In the genomic region with DNA sequence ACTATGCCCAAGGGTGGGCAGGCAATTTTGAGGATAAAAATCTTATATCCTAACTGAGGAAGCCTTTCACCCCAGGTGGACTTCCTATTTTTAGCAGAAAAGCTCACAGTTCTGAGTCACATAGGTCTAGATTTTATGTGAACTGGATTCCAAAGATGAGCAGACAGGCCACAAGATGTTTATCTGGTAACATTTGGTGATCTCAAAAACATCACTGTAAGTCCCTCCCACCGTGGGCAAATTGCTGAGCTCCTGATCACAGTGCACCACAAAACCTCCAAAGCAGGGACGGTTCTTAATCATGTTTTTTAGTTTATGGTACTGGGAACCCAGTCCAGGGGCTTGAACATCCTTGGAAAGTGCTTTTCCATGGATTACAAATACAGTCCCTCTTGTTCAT, we compare ENCODE assay signal across 32 mouse cellular contexts. TPM values are rescaled to one million over a fixed set of nuclear protein-coding genes. Genes with fewer than 3 reads are reported as not detected.
A peak's percentile ranks its signal among the peaks of the same experiment; 100 is the strongest.
DNase-seq lines count a peak whose midpoint lies in the region; ATAC-seq and TF ChIP-seq lines count a peak whose summit lies in the region.
"Had no signal": no experiment of that assay in that cellular context is flagged by ENCODE, and none has a peak within 500 bp of the region (broad histone marks: within the 10 kb centered on the region; RNA-seq: fewer than 3 reads in every experiment).

No protein-coding gene starts in this region.

- H3K4me3 ChIP-seq in liver, embryonic 14.5 days (ENCODE audit: insufficient read depth in 1 of 2, low read depth in 2 of 2, low read length in 2 of 2), result peak overlapping the region in 1 of 2 experiments; percentile 47; a peak in 2 of 4 replicates
- no peak overlapping the region for H3K4me3 ChIP-seq in forebrain, embryonic 16.5 days (replicated peaks; ENCODE audit: low read length)
- no peak overlapping the region for H3K4me3 ChIP-seq in forebrain, embryonic 12.5 days (replicated peaks)
- H3K4me3 ChIP-seq: embryonic facial prominence, embryonic 10.5 days; embryonic facial prominence, embryonic 15.5 days; forebrain, embryonic 15.5 days; heart, embryonic 13.5 days; midbrain, embryonic 12.5 days; neural tube, embryonic 13.5 days; stomach, embryonic 15.5 days had no signal

- peak overlapping the region; percentile 96 for H3K27ac ChIP-seq in liver, embryonic 14.5 days
- no peak overlapping the region for H3K27ac ChIP-seq in forebrain, embryonic 16.5 days (ENCODE audit: low read length)
- no peak overlapping the region for H3K27ac ChIP-seq in forebrain, embryonic 12.5 days
- H3K27ac ChIP-seq: embryonic facial prominence, embryonic 10.5 days; embryonic facial prominence, embryonic 15.5 days; forebrain, embryonic 15.5 days; heart, embryonic 13.5 days; hindbrain, embryonic 14.5 days; kidney, postnatal 0 days; midbrain, embryonic 12.5 days; neural tube, embryonic 13.5 days; stomach, embryonic 15.5 days had no signal

- TF ChIP-seq CTCF in liver, embryonic 14.5 days (IDR thresholded peaks at IDR 0.05; ENCODE audit: low read depth), result no peak

- peak overlapping the region; percentile 71 for H3K9ac ChIP-seq in liver, embryonic 14.5 days (replicated peaks)
- H3K9ac ChIP-seq in forebrain, embryonic 16.5 days (replicated peaks; ENCODE audit: low read depth, low read length), result no peak overlapping the region
- H3K9ac ChIP-seq in forebrain, embryonic 12.5 days, result no peak overlapping the region
- H3K9ac ChIP-seq: embryonic facial prominence, embryonic 15.5 days; forebrain, embryonic 15.5 days; heart, embryonic 13.5 days; hindbrain, embryonic 14.5 days; midbrain, embryonic 12.5 days; neural tube, embryonic 13.5 days; stomach, embryonic 15.5 days had no signal

- peaks cover 85 to 94% of the 10 kb centered on the region in 2 experiments for H3K4me1 ChIP-seq in liver, embryonic 14.5 days (replicated peaks; ENCODE audit: control insufficient read depth in 2 of 2, insufficient read depth in 2 of 2, low read length in 1 of 2)
- H3K4me1 ChIP-seq in forebrain, embryonic 16.5 days (replicated peaks; ENCODE audit: control insufficient read depth, insufficient read depth, low read length), result no peaks in the 10 kb centered on the region
- 0 out of 2 replicates have a peak, but pooled peaks cover 4% of the 10 kb centered on the region for H3K4me1 ChIP-seq in forebrain, embryonic 12.5 days
- H3K4me1 ChIP-seq: forebrain, embryonic 15.5 days; stomach, embryonic 15.5 days had no signal

- TF ChIP-seq EP300 in liver, embryonic 14.5 days (IDR thresholded peaks at IDR 0.05; ENCODE audit: low read depth), result no peak

- peak; percentile 8 for DNase-seq in thymus, postnatal 0 days (ENCODE audit: low spot score)
- no peak for DNase-seq in thymus, postnatal 14 days
- DNase-seq in induced T-regulatory cell, adult 2 months (ENCODE audit: low read depth), result peak; percentile 63
- DNase-seq in liver, embryonic 14.5 days (ENCODE audit: low read depth in 3 of 3, low spot score in 3 of 3), result no peak
- no peak for DNase-seq in right cerebral cortex, postnatal 14 days
- DNase-seq: adrenal gland, postnatal 14 days; B cell, adult 2 months; cerebellum, postnatal 25 days; heart, postnatal 10 days; kidney, adult 2 months; kidney, postnatal 4 days; lung, postnatal 4 days; thymus, postnatal 36 days had no signal

- peaks cover 65% of the 10 kb centered on the region for H3K36me3 ChIP-seq in liver, embryonic 14.5 days (replicated peaks; ENCODE audit: control insufficient read depth, insufficient read depth, low read depth)
- H3K36me3 ChIP-seq in forebrain, embryonic 16.5 days (ENCODE audit: control insufficient read depth, insufficient read depth), result no peaks in the 10 kb centered on the region
- H3K36me3 ChIP-seq in forebrain, embryonic 12.5 days (replicated peaks), result no peaks in the 10 kb centered on the region
- H3K36me3 ChIP-seq: embryonic facial prominence, embryonic 10.5 days; embryonic facial prominence, embryonic 15.5 days; forebrain, embryonic 15.5 days; midbrain, embryonic 12.5 days; neural tube, embryonic 13.5 days; stomach, embryonic 15.5 days had no signal

- 31% methylated on average over 2 of the region's 2 CpGs for WGBS in liver, embryonic 14.5 days (ENCODE audit: insufficient replicate concordance)
- 84% methylated on average over 2 of the region's 2 CpGs for WGBS in forebrain, embryonic 16.5 days
- WGBS in forebrain, embryonic 12.5 days, result 88% methylated on average over 2 of the region's 2 CpGs

- peak overlapping the region; percentile 80 for H3K4me2 ChIP-seq in liver, embryonic 14.5 days (ENCODE audit: low read depth)
- H3K4me2 ChIP-seq in forebrain, embryonic 16.5 days (ENCODE audit: low read length), result no peak overlapping the region
- H3K4me2 ChIP-seq in forebrain, embryonic 12.5 days, result no peak overlapping the region
- H3K4me2 ChIP-seq: embryonic facial prominence, embryonic 15.5 days; forebrain, embryonic 15.5 days; heart, embryonic 13.5 days; hindbrain, embryonic 14.5 days; midbrain, embryonic 12.5 days; neural tube, embryonic 13.5 days; stomach, embryonic 15.5 days had no signal

- no peaks in the 10 kb centered on the region for H3K27me3 ChIP-seq in liver, embryonic 14.5 days (ENCODE audit: control insufficient read depth, insufficient read depth, low read length)
- H3K27me3 ChIP-seq in forebrain, embryonic 16.5 days (replicated peaks; ENCODE audit: control insufficient read depth, insufficient read depth, low read length), result no peaks in the 10 kb centered on the region
- no peaks in the 10 kb centered on the region for H3K27me3 ChIP-seq in forebrain, embryonic 12.5 days
- H3K27me3 ChIP-seq: embryonic facial prominence, embryonic 15.5 days; forebrain, embryonic 15.5 days; heart, embryonic 13.5 days; megakaryocyte, embryonic 14.5 days; neural tube, embryonic 13.5 days; stomach, embryonic 15.5 days had no signal

- no peak for ATAC-seq in liver, embryonic 14.5 days (ENCODE audit: insufficient read depth)
- no peak for ATAC-seq in forebrain, embryonic 16.5 days
- ATAC-seq in forebrain, embryonic 12.5 days (ENCODE audit: low FRiP score), result no peak
- ATAC-seq: forebrain, embryonic 15.5 days had no signal

- no peaks in the 10 kb centered on the region for H3K9me3 ChIP-seq in liver, embryonic 14.5 days (ENCODE audit: control insufficient read depth, low read length)
- H3K9me3 ChIP-seq in forebrain, embryonic 16.5 days (ENCODE audit: control insufficient read depth, low read length), result no peaks in the 10 kb centered on the region
- H3K9me3 ChIP-seq in forebrain, embryonic 12.5 days, result no peaks in the 10 kb centered on the region
- H3K9me3 ChIP-seq: embryonic facial prominence, embryonic 10.5 days; embryonic facial prominence, embryonic 15.5 days; forebrain, embryonic 15.5 days; heart, embryonic 13.5 days; megakaryocyte, embryonic 14.5 days; midbrain, embryonic 12.5 days; neural tube, embryonic 13.5 days; stomach, embryonic 15.5 days had no signal

RNA-seq across cellular contexts. Expression of gene Stom, which starts 7.7 kb away (rescaled TPM):
- 16.5 and 18.9 TPM in 2 replicates for polyA plus RNA-seq in thymus, postnatal 0 days (2015; fragmentation: Nextera tagmentation; extraction: Ambion mirVana)
- 68.4 and 77.0 TPM in 2 replicates for polyA plus RNA-seq in liver, embryonic 14.5 days (2012; rRNA removed)
- 149 and 166 TPM in 2 replicates for polyA plus RNA-seq in liver, embryonic 14.5 days (2014; fragmentation: Nextera tagmentation; extraction: Ambion mirVana)
- 10.8 and 11.1 TPM in 2 replicates for polyA plus RNA-seq in forebrain, embryonic 16.5 days (2015; fragmentation: Nextera tagmentation; extraction: Ambion mirVana)
- 11.0 TPM in 2 replicates for polyA plus RNA-seq in forebrain, embryonic 12.5 days (2016; fragmentation: Nextera tagmentation; extraction: Ambion mirVana)

RNA-seq across cellular contexts. Expression of gene 4930568D16Rik, which starts 38.5 kb away (rescaled TPM):
- 0.13 and 0.18 TPM in 2 replicates for polyA plus RNA-seq in thymus, postnatal 0 days (2015; fragmentation: Nextera tagmentation; extraction: Ambion mirVana)
- polyA plus RNA-seq in liver, embryonic 14.5 days (2012; rRNA removed), result not detected in 2 replicates
- not detected in 2 replicates for polyA plus RNA-seq in liver, embryonic 14.5 days (2014; fragmentation: Nextera tagmentation; extraction: Ambion mirVana)
- polyA plus RNA-seq in forebrain, embryonic 16.5 days (2015; fragmentation: Nextera tagmentation; extraction: Ambion mirVana), result not detected in 2 replicates
- not detected in 2 replicates for polyA plus RNA-seq in forebrain, embryonic 12.5 days (2016; fragmentation: Nextera tagmentation; extraction: Ambion mirVana)
- polyA plus RNA-seq: cerebellum, adult 2 months; embryonic facial prominence, embryonic 10.5 days; embryonic facial prominence, embryonic 15.5 days; forebrain, embryonic 15.5 days; heart, embryonic 13.5 days; hindbrain, embryonic 14.5 days; intestine, embryonic 14.5 days; kidney, adult 2 months; kidney, postnatal 0 days; limb, embryonic 11.5 days; liver, adult 2 months; lung, embryonic 16.5 days; midbrain, embryonic 12.5 days; midbrain, postnatal 0 days; neural tube, embryonic 13.5 days; small intestine, adult 2 months; stomach, embryonic 15.5 days had no signal

Comparison
In these comparisons a context has a peak if more than half of its experiments do, and no peak if none do; other contexts are left out.
1. DNase-seq: peak in thymus, postnatal 0 days (single experiment) and induced T-regulatory cell, adult 2 months (single experiment); none in thymus, postnatal 14 days (single experiment), liver, embryonic 14.5 days (0 of 3) and right cerebral cortex, postnatal 14 days (single experiment).